Mouse (Mus musculus) embryo, embryonic 11.5 days (tissue): ENCODE data around the gene Pdgfra.
A peak's percentile ranks its signal among the peaks of the same experiment; 100 is the strongest.

ENCODE experiments used
- DNase-seq: peaks from one replicate; pipeline ENCODE4 v3.0.0-alpha.2; 2012; ENCODE audit warnings: low read depth, low spot score

Gene Pdgfra

GRCm38 (mm10) chr5:75209966-75210365, 57.9 kb downstream of the Pdgfra start:
- DNase-seq: peak; percentile 46

DNA sequence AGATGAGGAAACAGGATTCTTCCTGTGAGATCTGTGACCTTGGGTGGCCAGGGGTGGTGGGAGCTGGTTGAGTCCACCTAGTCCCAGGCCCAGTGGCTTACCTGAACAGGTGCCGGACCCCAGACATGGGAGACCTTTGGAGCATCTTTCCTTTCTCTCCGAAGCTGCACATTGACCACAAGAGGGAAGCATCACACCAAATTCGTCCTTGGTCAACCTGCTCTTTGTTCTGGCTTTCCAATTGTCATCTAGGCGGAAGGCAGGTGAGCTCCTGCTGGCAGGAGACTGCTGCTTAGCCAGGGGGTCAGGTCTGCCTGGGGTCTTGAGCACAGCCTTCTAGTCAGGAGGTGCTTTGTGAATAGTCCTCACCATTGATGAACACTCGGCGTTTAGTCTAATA, 62.4 kb downstream of the Pdgfra start:
- no peak for DNase-seq

GRCm38 (mm10) chr5:75214929-75215328, 62.8 kb downstream of the Pdgfra start:
- no peak for DNase-seq

- DNase-seq: no peak
Observed at GRCm38 (mm10) chr5:75215678-75216256, 63.7 kb downstream of the Pdgfra start.

GRCm38 (mm10) chr5:75221610-75222009, 69.5 kb downstream of the Pdgfra start:
- no peak for DNase-seq

GRCm38 (mm10) chr5:75222491-75223265, 70.6 kb downstream of the Pdgfra start:
- peak; percentile 40 for DNase-seq

DNA sequence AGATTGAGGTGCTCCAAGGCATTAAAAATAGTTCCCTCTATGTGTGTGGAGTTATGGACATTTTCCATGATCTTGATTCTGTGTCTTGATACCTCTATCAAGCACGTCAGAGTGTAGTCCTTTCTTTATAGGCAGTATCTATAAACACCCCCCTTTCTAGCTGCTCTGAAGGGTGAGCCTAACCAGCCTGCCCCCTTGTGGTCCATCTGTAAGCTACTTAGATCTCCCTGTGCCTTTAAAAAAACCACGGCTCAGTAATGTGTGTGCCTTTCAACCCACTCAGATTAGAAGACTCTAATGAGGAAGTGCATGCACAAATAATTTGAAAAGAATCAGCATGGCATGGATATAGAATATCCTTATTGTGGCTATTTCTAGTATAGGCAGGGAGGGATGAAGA, 86.3 kb downstream of the Pdgfra start:
- no peak for DNase-seq

DNA sequence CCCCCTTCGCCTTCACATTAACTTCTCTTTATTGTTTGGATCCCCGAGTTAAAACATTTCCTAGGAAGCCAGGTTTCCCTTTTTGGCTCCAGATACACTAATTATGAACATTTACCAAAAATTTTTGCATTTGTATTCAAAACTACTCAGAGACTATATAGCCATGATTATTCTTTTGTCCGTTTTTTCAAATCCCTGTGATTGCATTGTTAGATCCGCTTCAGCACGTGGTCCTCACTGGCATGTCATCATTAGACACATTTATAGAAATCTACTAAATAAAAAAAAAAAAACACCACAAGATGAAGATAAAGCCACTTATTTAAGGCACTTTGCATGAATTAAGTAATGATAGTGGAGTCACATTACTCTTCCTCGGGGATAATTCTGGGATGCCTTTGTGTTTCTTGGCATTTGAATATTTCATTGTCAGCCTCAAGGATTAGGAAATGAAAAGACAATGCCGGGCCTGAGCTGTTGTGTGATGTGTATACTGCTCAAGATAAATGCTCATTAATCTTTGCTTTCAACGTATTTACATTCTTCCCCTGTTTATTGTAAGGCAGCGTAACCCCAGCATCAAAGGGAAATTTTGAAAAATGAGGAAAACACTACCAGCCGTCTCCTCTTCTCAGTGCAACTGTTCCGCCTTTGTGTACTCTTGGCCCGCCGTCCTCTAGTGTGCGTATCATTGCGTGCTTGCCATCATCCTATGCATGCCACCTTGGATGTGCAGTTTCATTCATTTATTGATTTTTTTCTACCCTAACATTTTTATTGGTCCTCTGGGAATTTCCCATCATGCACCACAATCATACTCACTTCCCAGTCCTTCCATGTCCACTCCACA, 87.1 kb downstream of the Pdgfra start:
- no peak for DNase-seq

DNA sequence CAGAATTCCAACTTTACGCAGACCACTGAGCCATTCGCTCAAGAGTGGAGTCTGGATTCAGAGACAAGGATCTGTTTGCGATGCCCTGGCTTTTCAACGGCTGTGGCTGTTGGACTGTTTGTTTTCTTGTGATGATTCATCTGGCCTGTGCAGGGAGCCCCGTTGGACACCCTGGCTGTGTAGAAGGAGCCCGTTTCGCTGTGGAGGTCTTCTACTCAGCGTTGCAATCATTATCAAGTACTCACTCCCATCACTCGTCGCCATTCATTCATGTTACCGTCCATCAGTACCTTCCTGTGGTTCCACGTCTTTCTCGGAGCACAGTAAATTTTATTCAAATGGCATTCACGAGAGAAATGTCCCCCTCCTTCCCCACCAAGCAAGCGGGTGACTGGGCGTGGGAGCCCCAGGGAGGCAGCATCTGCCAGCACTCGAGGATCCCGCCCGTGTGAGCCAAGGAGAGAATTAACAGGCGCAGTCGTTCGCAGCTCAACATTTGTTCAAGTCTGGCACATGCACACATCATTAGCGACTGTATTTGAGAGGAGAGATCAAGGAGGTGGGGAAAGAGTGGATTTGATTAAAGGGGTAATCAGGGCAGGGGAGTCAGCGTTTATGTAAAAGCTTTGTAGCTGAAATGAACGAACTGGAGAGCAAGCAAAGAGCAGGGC, 95.1 kb downstream of the Pdgfra start:
- DNase-seq: no peak
